Comparison of ENCODE assay signal across 26 mouse cellular contexts in the genomic region with DNA sequence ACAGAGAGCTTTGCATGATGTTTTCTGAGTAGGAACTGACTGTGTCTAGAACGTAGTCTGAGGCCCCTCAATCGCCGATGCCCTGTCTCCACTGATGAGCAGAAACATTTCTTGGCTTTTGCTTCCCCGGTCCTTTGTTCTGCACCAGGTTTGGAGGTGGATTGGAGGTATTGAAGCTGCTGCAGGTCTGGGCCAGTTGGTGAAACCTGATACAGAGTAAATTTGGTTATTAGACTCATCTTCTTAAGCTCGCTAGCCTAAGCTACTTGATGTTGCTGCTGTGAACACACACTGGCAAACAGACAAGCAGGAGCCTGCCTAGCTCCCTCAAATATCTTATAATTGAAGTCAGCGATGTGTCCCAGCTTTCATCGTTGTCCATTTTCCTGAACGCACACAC. TPM values are rescaled to one million over a fixed set of nuclear protein-coding genes. Genes with fewer than 3 reads are reported as not detected.
DNase-seq lines count a peak whose midpoint lies in the region; ATAC-seq and TF ChIP-seq lines count a peak whose summit lies in the region.
"Had no signal": no experiment of that assay in that cellular context is flagged by ENCODE, and none has a peak within 500 bp of the region (broad histone marks: within the 10 kb centered on the region; RNA-seq: fewer than 3 reads in every experiment).

No protein-coding gene starts in this region.

- 0 out of 2 replicates have a peak overlapping the region, but pooled peaks have one; percentile 60 for H3K27ac ChIP-seq in intestine, postnatal 0 days (ENCODE audit: low read depth, low read length)
- no peak overlapping the region for H3K27ac ChIP-seq in intestine, embryonic 15.5 days
- H3K27ac ChIP-seq in embryonic facial prominence, embryonic 11.5 days (replicated peaks; ENCODE audit: low read depth, low read length): no peak overlapping the region
- H3K27ac ChIP-seq in embryonic facial prominence, embryonic 15.5 days (replicated peaks): peak overlapping the region; percentile 74
- peak overlapping the region; percentile 16; the same call in 1 of the 2 replicates for H3K27ac ChIP-seq in stomach, embryonic 16.5 days (ENCODE audit: low read length)
- H3K27ac ChIP-seq in thymus, adult 2 months (ENCODE audit: control insufficient read depth, insufficient read depth, low read length): no peak overlapping the region
- H3K27ac ChIP-seq: forebrain, embryonic 10.5 days; forebrain, embryonic 15.5 days; heart, embryonic 10.5 days; liver, embryonic 14.5 days; midbrain, embryonic 10.5 days; midbrain, embryonic 15.5 days had no signal

- DNase-seq in embryonic facial prominence, embryonic 11.5 days (ENCODE audit: low spot score): peak; percentile 31
- no peak for DNase-seq in kidney, adult 18-20 months
- DNase-seq in thymus, adult 2 months: no peak
- DNase-seq: adrenal gland, postnatal 10 days; cerebellum, adult 11 months; cerebellum, adult 9-10 months; cerebellum, postnatal 36 days; kidney, adult 9 months; kidney, postnatal 14 days; liver; lung, adult 2 months; lung, postnatal 10 days; right cerebral cortex, postnatal 4 days had no signal

- H3K4me3 ChIP-seq in intestine, postnatal 0 days (ENCODE audit: low read depth, low read length): no peak overlapping the region
- H3K4me3 ChIP-seq in intestine, embryonic 15.5 days (replicated peaks): no peak overlapping the region
- no peak overlapping the region for H3K4me3 ChIP-seq in embryonic facial prominence, embryonic 11.5 days (ENCODE audit: low read depth, low read length)
- no peak overlapping the region for H3K4me3 ChIP-seq in embryonic facial prominence, embryonic 15.5 days (replicated peaks)
- no peak overlapping the region for H3K4me3 ChIP-seq in stomach, embryonic 16.5 days (replicated peaks; ENCODE audit: low read length)
- no peak overlapping the region for H3K4me3 ChIP-seq in thymus, adult 2 months (ENCODE audit: control insufficient read depth, insufficient read depth, low read length)
- H3K4me3 ChIP-seq: forebrain, embryonic 10.5 days; forebrain, embryonic 15.5 days; heart, embryonic 10.5 days; heart, embryonic 15.5 days; midbrain, embryonic 10.5 days; midbrain, embryonic 15.5 days had no signal

- no peak overlapping the region for H3K9ac ChIP-seq in intestine, postnatal 0 days (ENCODE audit: low read depth, low read length)
- no peak overlapping the region for H3K9ac ChIP-seq in intestine, embryonic 15.5 days
- no peak overlapping the region for H3K9ac ChIP-seq in embryonic facial prominence, embryonic 11.5 days (replicated peaks; ENCODE audit: low read length)
- H3K9ac ChIP-seq in embryonic facial prominence, embryonic 15.5 days: no peak overlapping the region
- H3K9ac ChIP-seq in stomach, embryonic 16.5 days (ENCODE audit: low read length): no peak overlapping the region
- H3K9ac ChIP-seq: forebrain, embryonic 15.5 days; heart, embryonic 15.5 days; liver, embryonic 14.5 days; midbrain, embryonic 15.5 days had no signal

- 80% methylated on average over 8 of the region's 8 CpGs for WGBS in intestine, postnatal 0 days
- WGBS in intestine, embryonic 15.5 days: 85% methylated on average over 8 of the region's 8 CpGs
- WGBS in embryonic facial prominence, embryonic 11.5 days: 79% methylated on average over 8 of the region's 8 CpGs
- WGBS in embryonic facial prominence, embryonic 15.5 days: 58% methylated on average over 8 of the region's 8 CpGs
- WGBS in stomach, embryonic 16.5 days: 82% methylated on average over 8 of the region's 8 CpGs
- 93% methylated on average over 8 of the region's 8 CpGs for WGBS in thymus, adult 2 months

- H3K4me2 ChIP-seq in intestine, postnatal 0 days (replicated peaks; ENCODE audit: low read depth): no peak overlapping the region
- no peak overlapping the region for H3K4me2 ChIP-seq in intestine, embryonic 15.5 days (replicated peaks)
- no peak overlapping the region for H3K4me2 ChIP-seq in embryonic facial prominence, embryonic 11.5 days (ENCODE audit: low read depth, low read length)
- no peak overlapping the region for H3K4me2 ChIP-seq in embryonic facial prominence, embryonic 15.5 days (replicated peaks)
- H3K4me2 ChIP-seq in stomach, embryonic 16.5 days (ENCODE audit: low read depth, low read length): no peak overlapping the region
- H3K4me2 ChIP-seq: forebrain, embryonic 15.5 days; heart, embryonic 15.5 days; midbrain, embryonic 15.5 days had no signal

- H3K27me3 ChIP-seq in intestine, postnatal 0 days (replicated peaks; ENCODE audit: control insufficient read depth, insufficient read depth, low read length): no peaks in the 10 kb centered on the region
- no peaks in the 10 kb centered on the region for H3K27me3 ChIP-seq in intestine, embryonic 15.5 days (replicated peaks)
- H3K27me3 ChIP-seq in embryonic facial prominence, embryonic 11.5 days (ENCODE audit: control insufficient read depth, insufficient read depth, low read length): no peaks in the 10 kb centered on the region
- no peaks in the 10 kb centered on the region for H3K27me3 ChIP-seq in embryonic facial prominence, embryonic 15.5 days
- H3K27me3 ChIP-seq in stomach, embryonic 16.5 days (ENCODE audit: control insufficient read depth, insufficient read depth, low read length): no peaks in the 10 kb centered on the region
- no peaks in the 10 kb centered on the region for H3K27me3 ChIP-seq in thymus, adult 2 months (ENCODE audit: control insufficient read depth, insufficient read depth, low read length)
- H3K27me3 ChIP-seq: forebrain, embryonic 15.5 days; heart, embryonic 15.5 days; midbrain, embryonic 15.5 days; Patski had no signal

- ATAC-seq in intestine, postnatal 0 days: no peak
- no peak for ATAC-seq in intestine, embryonic 15.5 days
- no peak for ATAC-seq in embryonic facial prominence, embryonic 11.5 days (replicated peaks; ENCODE audit: insufficient number of reproducible peaks, low FRiP score, low TSS enrichment, low read depth)
- no peak for ATAC-seq in embryonic facial prominence, embryonic 15.5 days (ENCODE audit: insufficient number of reproducible peaks, low FRiP score, low TSS enrichment, low read depth)
- no peak for ATAC-seq in stomach, embryonic 16.5 days (ENCODE audit: insufficient read depth, low FRiP score)
- ATAC-seq: forebrain, embryonic 15.5 days; hindbrain, embryonic 16.5 days; midbrain, embryonic 15.5 days; Patski had no signal

- no peaks in the 10 kb centered on the region for H3K9me3 ChIP-seq in intestine, postnatal 0 days (ENCODE audit: control insufficient read depth)
- H3K9me3 ChIP-seq in intestine, embryonic 15.5 days: no peaks in the 10 kb centered on the region
- no peaks in the 10 kb centered on the region for H3K9me3 ChIP-seq in embryonic facial prominence, embryonic 11.5 days (replicated peaks; ENCODE audit: control insufficient read depth, low read length)
- H3K9me3 ChIP-seq in embryonic facial prominence, embryonic 15.5 days (replicated peaks): no peaks in the 10 kb centered on the region
- no peaks in the 10 kb centered on the region for H3K9me3 ChIP-seq in stomach, embryonic 16.5 days (replicated peaks; ENCODE audit: control insufficient read depth, low read length)
- H3K9me3 ChIP-seq: forebrain, embryonic 10.5 days; forebrain, embryonic 15.5 days; heart, embryonic 10.5 days; heart, embryonic 15.5 days; midbrain, embryonic 10.5 days; midbrain, embryonic 15.5 days had no signal

- H3K4me1 ChIP-seq in intestine, postnatal 0 days (replicated peaks; ENCODE audit: control insufficient read depth, insufficient read depth, low read length): peaks cover 16% of the 10 kb centered on the region
- peaks cover 13% of the 10 kb centered on the region for H3K4me1 ChIP-seq in intestine, embryonic 15.5 days (replicated peaks)
- no peaks in the 10 kb centered on the region for H3K4me1 ChIP-seq in embryonic facial prominence, embryonic 11.5 days (ENCODE audit: control insufficient read depth, insufficient read depth, low read length)
- peaks cover 59% of the 10 kb centered on the region for H3K4me1 ChIP-seq in embryonic facial prominence, embryonic 15.5 days
- peaks cover 29% of the 10 kb centered on the region for H3K4me1 ChIP-seq in stomach, embryonic 16.5 days (ENCODE audit: control insufficient read depth, insufficient read depth, low read length)
- H3K4me1 ChIP-seq in thymus, adult 2 months (replicated peaks; ENCODE audit: control insufficient read depth, insufficient read depth, low read length): peaks cover 24% of the 10 kb centered on the region

- no peak for TF ChIP-seq CTCF in intestine, postnatal 0 days (IDR thresholded peaks at IDR 0.05; ENCODE audit: low read depth)
- TF ChIP-seq CTCF in thymus, adult 2 months (IDR thresholded peaks at IDR 0.05; ENCODE audit: borderline replicate concordance, control insufficient read depth, extremely low read depth, insufficient read depth, low read length, poor library complexity): no peak

- H3K36me3 ChIP-seq in intestine, postnatal 0 days (ENCODE audit: control insufficient read depth, insufficient read depth): peaks cover 25% of the 10 kb centered on the region
- H3K36me3 ChIP-seq in intestine, embryonic 15.5 days: peaks cover 7% of the 10 kb centered on the region; the same call in 1 of the 2 replicates
- no peaks in the 10 kb centered on the region for H3K36me3 ChIP-seq in embryonic facial prominence, embryonic 11.5 days (replicated peaks; ENCODE audit: control insufficient read depth, insufficient read depth, low read depth, low read length)
- H3K36me3 ChIP-seq in embryonic facial prominence, embryonic 15.5 days: peaks cover 7% of the 10 kb centered on the region; the same call in 1 of the 2 replicates
- H3K36me3 ChIP-seq in stomach, embryonic 16.5 days (ENCODE audit: control insufficient read depth, insufficient read depth, low read length): no peaks in the 10 kb centered on the region
- H3K36me3 ChIP-seq in thymus, adult 2 months (ENCODE audit: control insufficient read depth, insufficient read depth, low read length): no peaks in the 10 kb centered on the region
- H3K36me3 ChIP-seq: forebrain, embryonic 15.5 days; midbrain, embryonic 10.5 days; midbrain, embryonic 15.5 days had no signal

- TF ChIP-seq POLR2A in thymus, adult 2 months (IDR thresholded peaks at IDR 0.05; ENCODE audit: control insufficient read depth, extremely low read depth, insufficient read depth, low read length, poor library complexity): no peak

RNA-seq across cellular contexts. Expression of a gene that starts 46.6 kb away (rescaled TPM):
- 94.4 and 99.0 TPM in 2 replicates for polyA plus RNA-seq in intestine, postnatal 0 days (2015; fragmentation: Nextera tagmentation; extraction: Ambion mirVana)
- polyA plus RNA-seq in intestine, embryonic 15.5 days (2015; fragmentation: Nextera tagmentation; extraction: Ambion mirVana): 105 and 111 TPM in 2 replicates
- 74.3 and 76.0 TPM in 2 replicates for polyA plus RNA-seq in embryonic facial prominence, embryonic 11.5 days (2014; fragmentation: Nextera tagmentation; extraction: Ambion mirVana)
- polyA plus RNA-seq in embryonic facial prominence, embryonic 15.5 days (2015; fragmentation: Nextera tagmentation; extraction: Ambion mirVana): 167 and 173 TPM in 2 replicates
- 131 and 136 TPM in 2 replicates for polyA plus RNA-seq in stomach, embryonic 16.5 days (2015; fragmentation: Nextera tagmentation; extraction: Ambion mirVana)
- 58.9 and 64.4 TPM in 2 replicates for polyA plus RNA-seq in thymus, adult 2 months (2012; rRNA removed)

Comparison
In these comparisons a context has a peak if more than half of its experiments do, and no peak if none do; other contexts are left out.
1. H3K27ac ChIP-seq: peak in intestine, postnatal 0 days (single experiment), embryonic facial prominence, embryonic 15.5 days (single experiment) and stomach, embryonic 16.5 days (single experiment); none in intestine, embryonic 15.5 days (single experiment), embryonic facial prominence, embryonic 11.5 days (single experiment) and thymus, adult 2 months (single experiment).